Mouse (Mus musculus): ENCODE measurements around the gene Plg.

Gene Plg

DNA sequence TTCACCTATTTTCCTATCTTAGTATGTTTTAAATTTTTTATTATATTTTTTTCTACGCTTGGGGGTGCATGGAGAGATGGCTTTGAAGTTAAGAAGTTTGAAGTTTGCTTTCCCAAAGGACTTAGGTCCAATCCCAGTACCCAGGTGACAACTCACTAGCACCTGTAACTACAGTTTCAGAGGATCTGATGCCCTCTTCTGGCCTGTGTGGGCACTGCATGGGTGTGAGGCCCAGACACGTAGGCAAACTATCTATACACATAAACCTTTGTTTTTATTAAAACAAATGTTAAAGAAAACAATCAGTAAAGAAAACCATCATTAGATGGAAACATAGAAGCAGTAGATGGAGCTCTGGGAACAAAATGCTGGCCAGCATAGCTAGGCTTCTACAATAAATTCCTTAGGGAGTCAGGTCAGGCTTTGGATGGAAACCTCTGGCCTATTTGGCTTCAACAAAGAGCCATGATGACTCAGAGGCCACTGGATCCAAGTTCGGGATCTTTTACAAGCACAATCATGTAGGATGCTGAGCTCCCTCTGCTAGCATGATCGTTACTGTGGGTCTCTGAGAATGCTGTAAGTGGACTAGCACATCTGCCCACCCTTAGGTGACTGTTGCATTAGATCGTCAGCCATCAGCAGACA is 76.9 kb downstream of the Plg start:
- DNase-seq = peak; percentile 53

DNA sequence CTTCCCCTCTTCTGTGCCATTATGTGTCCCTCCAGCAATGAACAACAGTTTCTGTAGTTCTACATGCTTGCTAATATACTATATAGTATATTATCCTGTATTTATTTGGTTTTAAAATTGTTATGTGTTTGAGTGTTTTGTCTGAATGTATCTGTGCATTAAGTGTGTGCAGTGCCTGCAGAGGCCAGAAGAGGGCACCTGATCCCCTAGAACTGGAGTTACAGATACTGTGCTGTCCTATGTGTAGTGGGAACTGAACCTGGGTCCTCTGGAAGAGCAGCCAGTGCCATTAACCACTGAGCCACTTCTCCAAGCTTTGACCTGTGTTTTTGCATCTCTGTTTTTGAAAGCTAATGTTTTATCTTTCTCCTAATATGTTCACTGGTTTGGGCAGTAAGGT is 82.8 kb downstream of the Plg start:
- no peak for DNase-seq

DNA sequence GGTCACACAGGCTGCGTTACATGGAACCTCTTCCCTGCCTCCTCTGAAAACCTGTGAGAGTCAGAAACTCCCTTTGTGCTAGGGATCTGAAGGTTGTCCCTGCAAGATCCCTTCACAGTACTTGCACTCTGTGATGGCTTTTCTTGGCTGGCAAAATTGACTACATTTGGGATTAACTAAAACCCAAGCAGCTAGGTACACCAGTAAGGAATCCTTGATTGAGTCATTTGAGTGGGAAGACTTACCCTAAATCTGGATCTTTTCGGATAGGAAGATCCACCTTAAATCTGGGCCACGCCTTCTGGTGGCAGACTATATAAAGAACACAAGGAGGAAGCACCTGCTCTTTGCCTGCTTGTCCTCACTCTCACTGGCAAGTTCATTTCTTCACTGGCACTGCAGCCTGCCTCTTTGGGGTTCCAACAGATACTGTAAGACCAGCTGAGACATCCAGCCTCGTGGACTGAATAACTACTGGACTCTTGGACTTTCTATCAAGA is 88.1 kb downstream of the Plg start:
- no peak for DNase-seq

DNA sequence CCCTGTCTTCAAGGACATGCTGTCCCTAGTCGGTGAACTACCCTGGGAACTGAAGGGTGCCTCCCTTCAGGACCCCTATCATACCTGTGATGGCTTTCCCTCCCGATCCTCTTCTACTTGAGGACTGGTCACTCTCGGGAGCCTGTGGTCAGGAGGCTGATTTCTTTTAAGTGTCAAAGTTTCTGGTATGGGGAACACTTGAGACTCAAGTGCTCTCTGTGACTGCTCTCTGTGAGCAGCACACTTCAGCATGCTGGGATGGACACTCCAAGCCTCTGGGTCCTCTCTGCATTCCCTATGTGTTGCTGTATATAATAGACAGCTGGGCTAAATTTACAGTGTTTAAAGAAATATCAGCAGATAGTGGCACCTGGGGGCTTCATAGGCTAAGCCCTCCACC is 89.2 kb downstream of the Plg start:
- no peak for DNase-seq

DNA sequence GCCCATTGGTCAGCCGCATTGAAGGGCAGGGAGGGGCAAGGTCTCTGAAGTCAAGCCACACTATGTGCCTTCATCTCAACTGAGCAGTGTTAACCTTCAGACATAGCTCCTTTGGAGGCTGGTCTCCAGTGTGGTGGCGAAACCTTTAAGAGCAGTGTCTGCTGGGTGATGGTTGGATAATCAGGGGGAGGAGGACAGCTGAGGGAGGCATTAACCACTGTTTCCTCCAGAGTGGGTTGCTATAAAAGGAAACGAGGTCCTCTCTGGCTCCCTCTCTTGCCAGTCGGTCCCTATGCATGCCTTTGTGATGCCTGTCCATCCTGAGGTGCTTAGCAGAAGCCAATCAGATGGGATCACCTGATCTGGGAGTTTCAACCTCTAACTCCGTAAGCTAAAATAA is 90.3 kb downstream of the Plg start:
- DNase-seq = no peak

Data from kidney, adult 9 months (tissue).